Mouse (Mus musculus): Measurements from ENCODE around the gene 5330417C22Rik. TPM values are rescaled to one million over a fixed set of nuclear protein-coding genes. Genes with fewer than 3 reads are reported as not detected.

The 5330417C22Rik gene
- polyA plus RNA-seq, 1 experiment from 2014 or later, result 20.8 TPM

Small RNAs within 50 kb of the gene (microRNA-seq; reads per million reads assigned to microRNA genes)
- not detected for gene Gm22860

Other genes starting within 250 kb of the 5330417C22Rik start
- gene Mybphl, start 171.6 kb downstream of the 5330417C22Rik start, polyA plus RNA-seq (2015; fragmentation: Nextera tagmentation; extraction: Ambion mirVana), result not detected in 2 replicates
- 3.9 and 5.2 TPM in 2 replicates for gene Psrc1, start 152.7 kb downstream of the 5330417C22Rik start, polyA plus RNA-seq (2015; fragmentation: Nextera tagmentation; extraction: Ambion mirVana)
- 27.9 and 33.2 TPM in 2 replicates for gene Celsr2, start 121.0 kb downstream of the 5330417C22Rik start, polyA plus RNA-seq (2015; fragmentation: Nextera tagmentation; extraction: Ambion mirVana)
- 217 and 220 TPM in 2 replicates for gene Sars, start 91.3 kb downstream of the 5330417C22Rik start, polyA plus RNA-seq (2015; fragmentation: Nextera tagmentation; extraction: Ambion mirVana)
- 3.1 and 4.4 TPM in 2 replicates for gene 1700013F07Rik, start 2.4 kb downstream of the 5330417C22Rik start, polyA plus RNA-seq (2015; fragmentation: Nextera tagmentation; extraction: Ambion mirVana)
- 55.8 and 60.3 TPM in 2 replicates for gene Tmem167b, start 25.9 kb upstream of the 5330417C22Rik start, polyA plus RNA-seq (2015; fragmentation: Nextera tagmentation; extraction: Ambion mirVana)
- gene Taf13, start 35.2 kb upstream of the 5330417C22Rik start, polyA plus RNA-seq (2015; fragmentation: Nextera tagmentation; extraction: Ambion mirVana), result 55.5 and 59.1 TPM in 2 replicates
- 124 and 128 TPM in 2 replicates for gene Wdr47, start 54.7 kb upstream of the 5330417C22Rik start, polyA plus RNA-seq (2015; fragmentation: Nextera tagmentation; extraction: Ambion mirVana)
- gene Clcc1, start 117.4 kb upstream of the 5330417C22Rik start, polyA plus RNA-seq (2015; fragmentation: Nextera tagmentation; extraction: Ambion mirVana), result 41.4 and 43.4 TPM in 2 replicates
- gene Gpsm2, start 185.8 kb upstream of the 5330417C22Rik start, polyA plus RNA-seq (2015; fragmentation: Nextera tagmentation; extraction: Ambion mirVana), result 16.6 and 19.4 TPM in 2 replicates
- not detected in 2 replicates for gene Aknad1, start 203.1 kb upstream of the 5330417C22Rik start, polyA plus RNA-seq (2015; fragmentation: Nextera tagmentation; extraction: Ambion mirVana)

All from midbrain, embryonic 16.5 days (tissue).